Mouse (Mus musculus) MN1 (cell line): ENCODE results near the gene Rbm38.
A peak's percentile ranks its signal among the peaks of the same experiment; 100 is the strongest.

Experiments
- DNase-seq: peaks from one replicate; pipeline ENCODE4 v3.0.0-alpha.2; 2016; ENCODE audit warnings: low spot score

The Rbm38 gene

GRCm38 (mm10) chr2:173058263-173058662 lies 38.0 kb downstream of the Rbm38 start:
- no peak for DNase-seq

GRCm38 (mm10) chr2:173060450-173060849 lies 40.2 kb downstream of the Rbm38 start:
- no peak for DNase-seq

DNA sequence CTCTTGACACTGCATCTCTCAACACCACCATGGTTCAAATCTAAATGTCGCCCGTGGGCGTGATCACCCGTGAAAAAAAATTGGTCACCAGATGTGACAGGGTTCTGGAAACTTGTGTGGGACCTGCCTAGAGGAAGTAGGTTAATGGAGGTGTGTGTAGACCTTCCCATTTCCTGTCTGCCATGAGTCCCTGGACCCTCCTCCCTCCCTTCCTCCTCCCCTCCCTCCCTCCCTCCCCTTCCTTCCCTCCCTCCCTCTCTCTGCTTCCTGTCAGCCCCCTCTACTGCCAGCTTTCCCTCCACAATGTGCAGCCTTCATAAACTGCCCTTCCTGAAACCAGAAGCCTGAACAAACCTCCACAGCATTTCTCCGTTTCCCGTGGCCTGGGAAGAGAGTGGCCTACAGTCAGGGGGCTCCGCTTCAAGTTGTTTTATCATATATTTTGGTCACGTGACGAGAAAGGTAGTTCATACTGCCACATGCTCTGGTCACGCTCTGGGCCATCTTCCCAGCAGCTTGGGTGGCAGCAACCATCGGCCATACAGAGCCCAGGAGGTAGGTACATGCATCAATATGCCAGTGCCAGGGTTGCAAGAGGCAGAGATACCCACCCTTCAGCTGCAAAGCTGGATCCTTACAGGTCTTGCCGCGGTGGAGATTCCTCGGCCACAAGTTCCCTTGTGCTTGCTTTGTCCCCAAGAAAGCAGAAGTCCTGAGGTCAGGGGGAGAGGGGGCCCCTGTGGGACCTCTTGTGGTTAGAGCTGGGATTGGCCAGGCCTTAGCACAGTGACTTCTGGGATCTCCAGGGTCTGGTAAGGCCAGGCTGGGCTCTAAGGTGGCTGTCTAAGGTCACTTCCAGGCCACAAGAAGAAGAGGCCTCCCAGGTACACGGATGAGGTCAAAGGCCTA lies 41.4 kb downstream of the Rbm38 start:
- DNase-seq, result no peak

GRCm38 (mm10) chr2:173063219-173063618 lies 42.9 kb downstream of the Rbm38 start:
- DNase-seq, result no peak

- DNase-seq, result no peak
Observed at GRCm38 (mm10) chr2:173064864-173065263, 44.6 kb downstream of the Rbm38 start.

DNA sequence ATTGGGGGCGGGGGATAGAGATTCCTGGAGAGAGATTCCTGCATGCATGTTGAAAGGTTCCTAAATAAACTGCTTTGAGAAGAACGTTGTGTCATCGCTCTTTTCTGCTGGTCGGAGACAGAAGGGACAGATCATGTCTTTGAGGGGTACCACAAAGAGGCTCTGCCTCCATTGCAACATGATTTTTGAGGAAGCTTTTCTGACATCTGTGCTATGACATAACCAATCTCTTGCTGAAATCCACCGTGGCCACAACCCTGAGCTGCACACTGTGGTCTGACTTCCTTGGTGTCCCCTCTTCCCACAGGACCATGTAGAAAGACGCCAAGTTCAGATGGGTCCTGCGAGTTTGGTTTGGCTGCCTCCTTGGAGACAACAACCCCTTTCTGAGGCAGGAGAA lies 52.6 kb downstream of the Rbm38 start:
- no peak for DNase-seq

GRCm38 (mm10) chr2:173073666-173074065 lies 53.4 kb downstream of the Rbm38 start:
- no peak for DNase-seq

- DNase-seq, result no peak
Observed at GRCm38 (mm10) chr2:173076921-173077320, 56.6 kb downstream of the Rbm38 start.

GRCm38 (mm10) chr2:173079766-173080549 lies 59.7 kb downstream of the Rbm38 start:
- no peak for DNase-seq

DNA sequence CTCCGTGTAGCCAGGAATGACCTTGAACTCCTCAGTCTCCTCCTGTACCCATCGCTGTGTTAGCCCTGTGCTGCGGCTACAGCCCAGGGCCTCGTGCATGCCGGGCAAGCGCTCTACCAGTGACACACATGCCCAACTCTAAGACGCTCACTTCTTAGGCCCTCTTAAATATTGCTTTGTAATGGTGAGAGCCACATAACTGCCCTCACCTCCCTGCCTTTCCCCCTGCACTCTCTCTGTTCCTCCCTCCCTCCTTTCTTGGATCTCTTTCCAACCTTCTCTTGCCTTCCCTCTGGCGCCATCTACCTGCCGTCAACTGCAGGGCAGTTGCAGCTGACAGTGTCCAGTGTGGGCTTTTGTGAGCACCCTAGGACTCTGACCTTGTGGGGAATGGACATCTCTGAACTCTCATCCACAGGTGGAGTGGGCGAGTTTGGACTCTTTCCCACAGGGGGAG lies 60.5 kb downstream of the Rbm38 start:
- peak; percentile 69 for DNase-seq

DNA sequence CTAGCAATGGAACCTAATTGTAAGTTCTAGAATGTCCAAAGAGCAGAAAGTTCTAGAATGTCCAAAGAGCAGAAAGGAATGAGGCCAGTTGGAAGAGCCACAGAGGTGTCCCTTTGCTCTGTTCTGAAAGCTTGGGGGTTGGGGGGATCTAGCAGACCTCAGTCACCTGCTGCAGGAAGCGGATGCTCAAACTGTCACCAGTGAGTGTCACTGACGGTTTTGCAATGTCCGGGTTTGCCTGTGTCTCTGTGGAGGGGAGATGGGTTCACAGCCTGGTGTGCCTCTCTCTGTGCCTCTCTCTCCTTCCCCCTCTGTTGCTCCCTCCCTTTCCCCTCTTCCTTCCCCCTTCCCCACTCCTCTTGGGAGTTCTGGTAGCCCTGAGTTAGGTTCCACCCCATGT lies 62.4 kb downstream of the Rbm38 start:
- DNase-seq, result no peak

DNA sequence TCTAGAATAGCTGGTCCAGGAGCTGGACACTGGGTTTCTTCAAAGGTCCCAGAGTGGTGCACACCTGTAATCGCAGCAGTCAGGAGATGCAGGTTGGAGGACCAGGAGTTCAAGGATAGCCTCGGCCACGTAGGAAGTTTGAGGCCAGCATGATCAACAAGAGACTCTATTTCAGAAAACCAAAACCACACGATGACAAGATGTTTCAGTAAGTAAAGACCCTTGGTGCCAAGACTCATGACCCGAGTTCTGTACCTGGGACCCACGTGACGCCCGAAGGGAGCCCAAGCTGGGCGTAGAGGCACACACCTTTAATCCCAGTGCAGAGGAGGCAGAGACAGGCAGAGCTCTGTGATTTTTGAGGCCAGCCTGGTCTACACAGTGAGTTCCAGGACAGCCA lies 62.8 kb downstream of the Rbm38 start:
- no peak for DNase-seq

DNA sequence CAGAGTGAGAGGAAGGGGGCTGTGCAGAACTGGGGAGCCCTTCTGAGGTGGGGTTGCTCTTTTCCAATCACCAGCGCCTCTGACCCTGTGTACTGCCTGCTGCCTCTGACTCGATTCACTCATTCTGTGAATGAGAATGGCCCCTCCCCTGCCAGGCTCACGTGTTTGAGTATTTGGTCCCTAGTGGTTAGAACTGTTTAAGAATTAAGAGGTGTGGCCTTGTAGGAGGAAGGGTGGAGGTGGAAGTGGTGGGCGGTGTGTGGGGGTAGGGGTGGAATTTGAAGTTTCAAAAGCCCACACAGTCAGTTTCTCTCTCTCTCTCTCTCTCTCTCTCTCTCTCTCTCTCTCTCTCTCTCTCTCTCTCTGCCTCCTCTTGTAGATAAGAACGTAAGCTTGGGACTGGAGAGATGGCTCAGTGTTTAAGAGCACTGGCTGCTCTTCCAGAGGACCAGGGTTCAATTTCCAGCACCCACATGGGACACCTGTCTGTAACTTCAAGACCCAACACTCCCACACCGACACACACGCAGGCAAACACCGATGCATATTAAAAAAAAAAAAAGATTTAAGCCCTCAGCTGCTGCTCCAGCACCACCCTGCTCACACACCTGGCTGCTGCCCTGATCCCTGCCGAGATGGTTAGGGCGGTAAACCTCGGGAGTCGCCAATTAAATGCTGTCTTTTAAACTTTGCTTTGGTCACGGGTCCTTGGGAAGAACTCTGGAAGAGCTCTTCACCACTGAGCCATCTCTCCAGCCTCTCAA lies 63.6 kb downstream of the Rbm38 start:
- no peak for DNase-seq
